Mouse (Mus musculus) layer of hippocampus, adult 11-12 months (tissue): ENCODE measurements around the gene Shroom3.
"Not testable (repeated sequence)": the region's sequence is repeated elsewhere in the genome, so short reads cannot be mapped to it uniquely, and the experiment has no call there.

Source experiments
- DNase-seq: peaks from one replicate; pipeline ENCODE4 v3.0.0; 2022; ENCODE audit warnings: low spot score

The Shroom3 gene

DNA sequence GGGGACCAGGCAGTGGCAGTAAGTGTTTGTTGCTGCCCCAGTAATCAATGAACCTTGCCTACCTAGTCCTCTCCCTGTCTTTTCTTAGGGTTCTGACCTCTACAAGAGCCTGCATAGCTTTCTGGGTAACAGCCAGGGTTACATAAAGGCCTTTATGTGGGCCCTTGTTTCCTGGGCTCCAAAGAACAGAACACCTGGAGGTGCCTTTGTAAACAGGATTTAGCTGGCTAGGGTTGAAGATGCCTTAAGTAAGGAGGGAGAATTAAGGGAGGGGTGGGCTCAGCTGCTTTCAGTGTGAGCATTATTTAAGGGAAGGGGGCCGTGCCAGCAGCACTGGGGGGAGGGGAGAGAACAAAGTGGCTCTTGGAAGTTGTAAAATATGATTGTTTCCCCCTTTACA lies 210.5 kb downstream of the Shroom3 start:
- no peak for DNase-seq

DNA sequence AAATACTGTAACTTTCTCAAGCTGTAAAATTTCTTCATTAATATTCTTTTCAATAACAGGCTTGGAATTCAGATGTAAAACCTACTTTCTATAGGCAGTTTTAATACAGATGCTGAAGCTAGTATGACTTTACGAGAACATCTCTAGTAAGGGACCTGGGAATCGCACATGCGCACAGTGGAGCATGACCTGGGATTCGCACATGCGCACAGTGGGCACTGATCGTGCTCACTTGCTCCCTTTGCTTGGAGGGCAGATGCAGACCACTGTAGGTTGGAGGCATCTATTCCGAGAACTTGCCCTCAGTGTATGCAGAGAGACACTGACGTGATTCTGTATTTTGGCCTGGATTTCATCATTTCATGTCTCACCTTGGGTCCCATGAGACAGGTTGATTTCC lies 212.6 kb downstream of the Shroom3 start:
- DNase-seq: no peak

GRCm38 (mm10) chr5:92896725-92897280 lies 213.6 kb downstream of the Shroom3 start:
- DNase-seq: no peak

DNA sequence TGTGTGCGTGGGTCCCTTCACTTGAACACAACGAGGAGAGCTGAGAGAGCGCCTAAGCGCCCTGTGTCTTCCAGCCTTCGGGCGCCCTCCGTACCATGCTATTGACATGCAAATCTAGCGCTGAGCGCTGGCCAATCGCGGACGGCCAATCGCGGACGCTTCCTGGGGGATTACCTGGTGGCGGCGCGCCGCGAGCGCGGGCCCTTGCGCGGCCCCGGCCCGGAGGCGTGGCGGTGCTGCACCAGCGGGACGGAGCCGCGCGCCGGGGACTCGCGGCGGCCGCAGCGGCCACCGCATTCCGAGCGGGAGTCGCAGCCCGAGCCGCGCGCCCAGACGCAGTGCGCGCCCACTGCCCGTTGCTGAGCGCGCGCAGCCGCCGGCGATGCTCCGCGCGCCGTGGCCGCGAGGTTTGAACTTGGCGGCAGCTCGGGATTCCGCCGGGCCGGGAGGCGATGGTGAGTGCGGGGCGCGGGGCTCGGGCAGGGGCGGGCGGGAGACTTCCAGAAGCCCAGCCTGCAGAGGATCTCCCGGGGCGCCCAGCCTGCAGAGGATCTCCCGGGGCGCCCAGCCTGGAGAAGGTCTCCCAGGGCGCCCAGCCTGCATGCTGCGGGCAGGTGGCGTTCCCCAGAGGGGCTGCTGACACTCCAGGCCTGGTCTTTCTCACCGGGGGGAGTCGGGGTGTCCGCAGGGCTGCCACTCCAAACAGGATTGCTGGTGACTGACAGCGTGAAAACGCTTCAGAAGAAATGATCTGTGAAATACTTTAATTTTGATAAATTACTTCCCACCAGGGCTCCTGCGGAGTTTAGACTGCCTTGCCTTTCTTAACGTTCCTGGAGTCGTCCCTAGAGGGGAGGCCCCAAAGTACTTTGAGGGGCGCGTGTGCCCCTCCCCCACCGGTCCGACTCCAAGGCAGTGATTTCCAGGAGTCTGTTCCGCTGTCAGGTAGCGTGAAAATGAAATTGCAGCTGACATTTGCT lies 214.8 kb downstream of the Shroom3 start:
- peak; percentile 39 for DNase-seq

GRCm38 (mm10) chr5:92900470-92900869 lies 217.2 kb downstream of the Shroom3 start:
- DNase-seq: no peak

- no peak for DNase-seq
These were observed 218.6 kb downstream of the Shroom3 start for GRCm38 (mm10) chr5:92901870-92902269.

DNA sequence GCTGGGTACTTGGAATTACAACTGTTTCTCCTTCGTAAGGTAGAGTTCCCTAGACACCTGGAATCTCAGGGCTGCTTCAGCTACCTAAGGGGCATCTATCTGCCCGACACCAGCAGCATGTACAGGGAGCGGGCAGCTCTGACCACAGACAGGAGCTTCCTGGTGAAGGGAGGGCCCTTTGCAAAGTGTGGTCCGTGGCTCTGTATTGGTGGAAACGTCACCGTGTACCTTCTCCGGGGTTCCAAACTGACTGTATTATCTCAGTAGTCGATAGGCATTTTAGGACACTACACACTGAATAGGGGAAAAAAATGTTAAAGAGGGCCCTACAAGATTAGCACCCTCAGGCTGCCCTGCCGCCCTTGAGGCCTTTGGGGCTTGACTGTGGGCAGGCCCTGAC lies 221.9 kb downstream of the Shroom3 start:
- DNase-seq: no peak

GRCm38 (mm10) chr5:92905594-92906008 lies 222.4 kb downstream of the Shroom3 start:
- peak; percentile 13 for DNase-seq

DNA sequence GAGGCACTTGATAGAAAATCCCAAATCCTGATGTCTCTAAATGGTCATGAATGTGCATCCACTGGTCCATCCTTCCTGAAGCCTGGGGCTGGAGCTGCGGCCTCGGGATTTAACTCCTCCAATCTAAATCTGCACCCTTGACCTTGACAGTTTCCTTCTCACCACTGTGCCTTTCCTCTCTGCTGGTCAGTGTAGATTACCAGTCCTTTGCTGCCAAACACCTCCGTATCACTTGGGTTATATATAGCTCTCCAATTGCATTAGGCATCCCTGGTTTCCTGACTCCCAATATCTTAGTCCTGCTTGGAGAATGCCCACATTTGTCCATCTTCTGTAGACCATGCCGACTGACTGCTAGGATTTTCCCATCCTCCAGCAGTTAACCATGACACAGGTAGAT lies 225.0 kb downstream of the Shroom3 start:
- DNase-seq: no peak

- DNase-seq: no peak
These were observed 227.6 kb downstream of the Shroom3 start for GRCm38 (mm10) chr5:92910838-92911237.

GRCm38 (mm10) chr5:92915421-92915820 lies 232.2 kb downstream of the Shroom3 start:
- no peak for DNase-seq

DNA sequence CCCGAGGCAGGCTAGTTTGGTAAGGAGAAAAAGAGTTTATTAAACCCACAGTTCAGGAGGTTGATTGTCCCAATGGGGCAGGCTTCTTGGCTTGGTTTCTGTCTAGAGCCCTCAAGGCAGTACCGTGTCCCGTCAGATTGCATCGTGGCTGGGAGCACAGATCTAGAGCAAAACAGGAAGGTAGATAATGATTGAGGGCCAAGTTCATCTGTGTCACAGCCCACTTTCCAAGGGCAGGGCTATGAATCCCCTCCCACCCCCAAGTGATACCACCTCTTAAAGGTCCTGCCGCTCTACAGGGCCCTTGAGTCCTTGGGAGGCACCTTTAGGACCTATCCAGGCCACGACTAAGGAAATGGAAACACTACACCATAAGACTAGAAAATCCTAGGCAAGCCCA lies 234.5 kb downstream of the Shroom3 start:
- no peak for DNase-seq

DNA sequence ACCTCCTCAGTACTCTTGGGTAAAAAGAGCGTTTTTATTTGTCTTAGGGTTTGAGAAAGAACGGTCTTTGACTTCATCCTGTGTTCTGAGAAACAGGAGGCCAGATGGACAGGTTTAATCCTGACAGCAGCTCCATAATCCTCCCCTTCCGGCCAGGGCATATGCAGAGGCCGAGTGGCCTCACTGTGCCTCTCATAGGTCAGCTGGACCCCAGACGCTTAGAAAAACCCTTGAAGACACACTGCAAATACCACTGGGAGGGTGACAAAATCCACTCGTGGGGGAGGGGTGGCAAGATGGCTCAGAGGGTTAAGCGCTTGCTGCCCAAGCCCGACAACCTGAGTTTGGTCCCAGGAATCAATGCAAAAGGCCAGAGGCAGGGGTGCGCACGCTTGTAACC lies 234.9 kb downstream of the Shroom3 start:
- DNase-seq: no peak

GRCm38 (mm10) chr5:92918866-92919265 lies 235.6 kb downstream of the Shroom3 start:
- no peak for DNase-seq

- DNase-seq: no peak
These were observed 236.2 kb downstream of the Shroom3 start for GRCm38 (mm10) chr5:92919390-92919789.

GRCm38 (mm10) chr5:92920984-92921383 lies 237.7 kb downstream of the Shroom3 start:
- DNase-seq: no peak

DNA sequence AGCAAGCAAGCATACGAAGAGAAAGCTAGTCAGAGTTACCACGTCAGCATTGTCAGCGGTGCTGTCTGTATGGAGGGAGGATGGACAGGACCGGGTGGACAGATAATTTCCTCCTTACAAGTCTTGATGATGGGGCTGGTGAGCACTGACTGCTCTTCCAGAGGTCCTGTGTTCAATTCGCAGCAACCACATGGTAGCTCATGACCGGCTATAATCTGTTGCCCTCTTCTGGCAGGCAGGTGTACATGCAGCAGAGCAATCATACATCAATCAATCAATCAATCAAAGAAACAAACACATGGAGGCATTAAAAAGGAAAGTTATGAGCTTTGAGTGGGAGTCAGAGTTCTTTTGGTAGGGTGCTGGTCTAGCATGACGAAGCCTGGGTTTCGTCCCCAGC lies 238.5 kb downstream of the Shroom3 start:
- no peak for DNase-seq

GRCm38 (mm10) chr5:92922981-92923380 lies 239.7 kb downstream of the Shroom3 start:
- not testable (repeated sequence) for DNase-seq

DNA sequence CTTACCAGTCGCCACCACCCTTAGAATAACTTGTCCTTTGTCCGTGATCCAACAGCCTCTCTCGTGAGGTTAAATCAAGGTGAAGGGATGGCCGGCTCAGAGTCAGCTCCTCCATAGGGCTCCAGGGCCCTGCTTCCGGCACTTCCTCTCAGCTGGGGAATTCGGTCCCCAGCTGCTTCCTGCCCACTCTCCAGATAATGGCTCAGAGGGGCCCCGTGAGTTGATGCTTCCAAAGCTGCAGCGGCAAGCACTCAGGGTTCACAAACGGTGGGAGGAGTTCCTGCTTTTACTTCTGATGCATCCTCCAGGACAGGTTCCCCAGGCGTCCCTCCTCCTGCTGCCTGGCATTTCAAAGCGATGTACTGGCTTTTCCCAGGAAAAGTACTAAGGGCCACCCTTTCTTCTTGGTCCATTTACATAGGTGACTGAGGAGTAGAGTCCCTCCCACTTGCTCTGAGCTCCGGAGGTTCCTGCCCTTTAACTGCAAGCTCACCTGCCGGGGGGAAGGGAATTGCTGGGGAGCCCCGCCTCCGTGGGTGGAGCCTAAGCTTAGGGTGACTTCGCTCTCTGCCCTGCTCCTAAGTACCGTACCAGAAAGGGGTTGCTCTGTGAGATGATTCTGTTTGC lies 241.7 kb downstream of the Shroom3 start:
- no peak for DNase-seq

- DNase-seq: no peak
These were observed 244.4 kb downstream of the Shroom3 start for GRCm38 (mm10) chr5:92927667-92928066.

- no peak for DNase-seq
These were observed 247.3 kb downstream of the Shroom3 start for GRCm38 (mm10) chr5:92930557-92930956.

GRCm38 (mm10) chr5:92931298-92931697 lies 248.1 kb downstream of the Shroom3 start:
- no peak for DNase-seq

- DNase-seq: no peak
These were observed 249.8 kb downstream of the Shroom3 start for GRCm38 (mm10) chr5:92933010-92933409.
